21 mouse cellular contexts compared by ENCODE assay signal in the genomic region with DNA sequence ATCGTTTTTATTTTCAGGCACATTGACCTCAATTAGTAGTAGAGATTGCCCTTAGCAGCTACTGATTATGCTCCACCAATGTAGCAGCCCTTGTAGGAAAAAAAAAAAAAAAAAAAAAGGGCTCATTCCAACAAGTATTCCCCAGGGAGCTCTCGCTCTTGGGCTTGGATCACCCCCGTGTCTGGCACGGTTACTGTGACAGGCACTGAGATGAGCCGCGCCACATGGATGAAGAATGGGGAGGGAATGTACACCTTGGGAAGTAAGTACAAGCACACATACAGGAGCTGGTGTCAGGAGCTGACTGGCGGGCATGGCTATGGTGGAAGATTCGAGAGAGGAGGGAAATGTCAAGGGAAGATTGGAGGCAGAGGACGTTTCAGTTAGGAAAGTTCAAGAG.
"Had no signal": no experiment of that assay in that cellular context is flagged by ENCODE, and none has a peak within 500 bp of the region (broad histone marks: within the 10 kb centered on the region; RNA-seq: fewer than 3 reads in every experiment).

No protein-coding gene starts in this region.

- H3K9me3 ChIP-seq: limb, embryonic 12.5 days; limb, embryonic 15.5 days; midbrain, embryonic 12.5 days; neural tube, embryonic 13.5 days; stomach, embryonic 15.5 days had no signal

- H3K9ac ChIP-seq: limb, embryonic 12.5 days; limb, embryonic 15.5 days; liver, embryonic 14.5 days; liver, postnatal 0 days; lung, embryonic 14.5 days; midbrain, embryonic 12.5 days; neural tube, embryonic 13.5 days; stomach, embryonic 15.5 days had no signal

- H3K4me1 ChIP-seq: limb, embryonic 12.5 days; limb, embryonic 15.5 days; neural tube, embryonic 13.5 days; stomach, embryonic 15.5 days had no signal

- H3K4me2 ChIP-seq: limb, embryonic 12.5 days; limb, embryonic 15.5 days; liver, embryonic 11.5 days; lung, embryonic 14.5 days; midbrain, embryonic 12.5 days; neural tube, embryonic 13.5 days; stomach, embryonic 15.5 days had no signal

- H3K4me3 ChIP-seq: layer of hippocampus, adult 2 months; limb, embryonic 12.5 days; limb, embryonic 15.5 days; midbrain, embryonic 12.5 days; myocyte; neural tube, embryonic 13.5 days; stomach, embryonic 15.5 days had no signal

- H3K27me3 ChIP-seq: limb, embryonic 12.5 days; limb, embryonic 15.5 days; neural tube, embryonic 13.5 days; stomach, embryonic 15.5 days had no signal

- H3K27ac ChIP-seq: kidney, postnatal 0 days; layer of hippocampus, adult 2 months; limb, embryonic 12.5 days; limb, embryonic 15.5 days; liver, embryonic 14.5 days; macrophage; midbrain, embryonic 12.5 days; neural tube, embryonic 13.5 days; stomach, embryonic 15.5 days had no signal

- ATAC-seq: liver, postnatal 0 days; lung, postnatal 0 days had no signal

- H3K36me3 ChIP-seq: limb, embryonic 12.5 days; limb, embryonic 15.5 days; midbrain, embryonic 12.5 days; neural tube, embryonic 13.5 days; stomach, embryonic 15.5 days had no signal

- DNase-seq: kidney, adult 2 months; kidney, postnatal 25 days; layer of hippocampus, adult 9-11 months; liver, postnatal 0 days; lung, embryonic 14.5 days; retina, postnatal 1 day; right cerebral cortex, postnatal 25 days; spleen, adult 18-20 months; thymus, postnatal 25 days had no signal
